Mouse (Mus musculus) megakaryocyte-erythroid progenitor cell, adult 5-6 weeks (primary cell): Measurements from ENCODE around the gene Samsn1. TPM values are rescaled to one million over a fixed set of nuclear protein-coding genes. Genes with fewer than 3 reads are reported as not detected.
A peak's percentile ranks its signal among the peaks of the same experiment; 100 is the strongest.
"Not testable (repeated sequence)": the region's sequence is repeated elsewhere in the genome, so short reads cannot be mapped to it uniquely, and the experiment has no call there.

Experiments
- ATAC-seq: replicated peaks from 2 replicates; pipeline ENCODE4 v1.8.0; 2016; ENCODE audit warnings: mild to moderate bottlenecking, inconsistent platforms; ENCODE audit not compliant: severe bottlenecking, poor library complexity, low FRiP score, low TSS enrichment
- total RNA-seq, 2 experiments: library from RNA; stranded (forward) in 1 of 2; stranded (reverse) in 1 of 2; fragments of 200-1000, 215-1000 nt in 1 of 2; fragments of >200 nt in 1 of 2; fragmentation: Nextera tagmentation in 1 of 2; gene quantifications; 2 replicates each; pipeline ENCODE4 v1.2.3; 2014 to 2017

Gene Samsn1
- total RNA-seq, 2 experiments from 2014 or later: 79.7 to 157 TPM

GRCm38 (mm10) chr16:75831390-75831789 is 190.7 kb downstream of the Samsn1 start:
- ATAC-seq: no peak

GRCm38 (mm10) chr16:75826949-75827348 is 195.1 kb downstream of the Samsn1 start:
- ATAC-seq: not testable (repeated sequence)

DNA sequence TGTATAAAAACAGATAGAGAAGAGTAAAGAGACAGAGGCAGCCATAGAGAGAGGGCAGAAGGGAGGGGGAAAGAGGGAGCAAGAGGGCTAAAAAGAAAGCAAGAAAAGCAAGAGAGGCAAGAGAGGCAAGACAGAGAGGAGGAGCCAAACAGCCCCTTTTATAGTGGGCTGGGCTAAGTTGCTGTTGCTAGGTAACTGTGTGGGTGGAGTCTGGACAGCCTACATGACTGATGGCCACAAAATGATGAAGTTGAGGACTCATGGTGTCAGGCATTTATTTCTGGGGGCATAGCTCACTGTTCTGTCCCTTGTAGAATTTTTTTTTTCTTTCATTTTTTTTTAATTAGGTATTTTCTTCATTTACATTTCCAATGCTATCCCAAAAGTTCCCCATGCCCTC is 195.6 kb downstream of the Samsn1 start:
- ATAC-seq: peak; percentile 79

GRCm38 (mm10) chr16:75823226-75823625 is 198.9 kb downstream of the Samsn1 start:
- ATAC-seq: no peak

DNA sequence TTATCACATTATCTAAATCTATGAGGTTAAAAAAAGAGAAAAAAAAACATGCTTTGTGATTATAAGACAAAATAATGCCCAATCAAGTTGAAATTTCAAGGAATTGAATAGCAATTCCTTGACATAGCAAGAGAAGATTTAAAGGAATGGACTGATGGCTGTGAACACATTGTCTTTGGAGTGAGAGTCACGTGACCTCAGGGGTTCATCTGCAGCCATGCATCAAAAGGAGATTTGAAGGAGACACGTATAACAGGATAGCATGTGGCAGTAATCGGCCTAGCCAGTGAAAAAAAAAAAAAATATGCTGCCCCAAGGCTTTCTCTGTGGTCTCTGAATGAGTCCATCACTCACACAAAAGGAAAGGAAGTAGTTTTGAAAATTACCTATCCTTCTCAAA is 201.1 kb downstream of the Samsn1 start:
- no peak for ATAC-seq
